Mouse (Mus musculus) lung, embryonic 16.5 days (tissue): Measurements from ENCODE around the gene Cenpf. TPM values are rescaled to one million over a fixed set of nuclear protein-coding genes. Genes with fewer than 3 reads are reported as not detected.

Source experiments
- ATAC-seq: fragments of 200-750 bp; cut with Nextera tagmentation; 2 replicates; pipeline ENCODE4 v1.8.0; 2017; ENCODE audit warnings: low read depth, mild to moderate bottlenecking, moderate library complexity
- H3K27ac ChIP-seq: fragments of 300-500 bp; sonication (generic); 2 replicates; pipeline ENCODE4 v1.5.1; 2014; ENCODE audit warnings: mild to moderate bottlenecking, control low read depth, low read length
- H3K27me3 ChIP-seq: fragments of 300-500 bp; sonication (generic); 2 replicates; pipeline ENCODE4 v1.6.1; 2014; ENCODE audit warnings: low read depth, low read length, mixed read lengths; ENCODE audit not compliant: control insufficient read depth, insufficient read depth
- H3K36me3 ChIP-seq: fragments of 300-500 bp; sonication (generic); 2 replicates; pipeline ENCODE4 v1.6.1; 2014; ENCODE audit warnings: low read length; ENCODE audit not compliant: control insufficient read depth, insufficient read depth
- H3K4me1 ChIP-seq: fragments of 300-500 bp; sonication (generic); replicated peaks from 2 replicates; pipeline ENCODE4 v1.6.1; 2014; ENCODE audit warnings: low read length, mixed read lengths; ENCODE audit not compliant: control insufficient read depth, insufficient read depth
- H3K4me2 ChIP-seq: fragments of 300-500 bp; sonication (generic); 2 replicates; pipeline ENCODE4 v1.6.1; 2014; ENCODE audit warnings: low read depth, low read length, control low read depth
- H3K4me3 ChIP-seq: fragments of 300-500 bp; sonication (generic); 2 replicates; pipeline ENCODE4 v1.5.1; 2014; ENCODE audit warnings: mild to moderate bottlenecking, low read length, control low read depth
- H3K9ac ChIP-seq: fragments of 300-500 bp; sonication (generic); 2 replicates; pipeline ENCODE4 v1.6.1; 2014; ENCODE audit warnings: low read length, control low read depth
- H3K9me3 ChIP-seq: fragments of 300-500 bp; sonication (generic); 2 replicates; pipeline ENCODE4 v1.6.1; 2016; ENCODE audit warnings: low read length; ENCODE audit not compliant: control insufficient read depth
- WGBS: fragments of 180-500 bp; shearing (Covaris S2); extraction: QIAGEN DNeasy Blood & Tissue Kit; methylation state at CpG from one replicate; pipeline ENCODE4 v1.1.7; 2014; 5-methylcytosine and 5-hydroxymethylcytosine counted together
- polyA plus RNA-seq: library from polyadenylated mRNA; unstranded; fragments of >200 nt; fragmentation: Nextera tagmentation; extraction: Ambion mirVana; gene quantifications from 2 replicates; pipeline ENCODE4 v1.2.1, GENCODE M21; 2015

Cenpf gene
- polyA plus RNA-seq, 1 experiment from 2014 or later, result 94.9 TPM

DNA sequence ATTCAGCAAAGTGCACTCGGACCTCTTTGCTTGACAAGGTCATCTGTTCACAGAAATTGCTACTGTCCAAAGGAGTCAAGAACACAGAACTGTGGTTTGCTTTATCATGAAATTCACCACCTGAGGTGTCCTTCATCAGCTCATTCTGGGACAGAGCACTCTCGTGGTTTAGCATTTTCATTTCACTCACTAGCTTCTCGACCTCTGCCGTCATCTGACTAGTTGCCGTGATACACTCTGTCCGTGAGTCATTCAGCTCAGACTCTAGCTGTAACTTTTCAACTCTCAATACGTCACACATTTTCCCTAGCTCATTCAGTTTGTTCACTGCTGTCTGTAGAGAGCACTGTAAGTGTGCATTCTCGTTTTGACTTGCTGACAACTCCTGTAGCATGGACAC, 30.5 kb downstream of the Cenpf start:
- H3K27ac ChIP-seq, result no peak overlapping the region
- H3K4me2 ChIP-seq, result no peak overlapping the region
- no peaks in the 10 kb centered on the region for H3K9me3 ChIP-seq
- peaks cover 52% of the 10 kb centered on the region for H3K36me3 ChIP-seq
- H3K4me1 ChIP-seq, result no peaks in the 10 kb centered on the region
- 86% methylated on average over 8 of the region's 8 CpGs for WGBS
- H3K4me3 ChIP-seq, result no peak overlapping the region
- H3K27me3 ChIP-seq, result no peaks in the 10 kb centered on the region
- no peak for ATAC-seq
- no peak overlapping the region for H3K9ac ChIP-seq

DNA sequence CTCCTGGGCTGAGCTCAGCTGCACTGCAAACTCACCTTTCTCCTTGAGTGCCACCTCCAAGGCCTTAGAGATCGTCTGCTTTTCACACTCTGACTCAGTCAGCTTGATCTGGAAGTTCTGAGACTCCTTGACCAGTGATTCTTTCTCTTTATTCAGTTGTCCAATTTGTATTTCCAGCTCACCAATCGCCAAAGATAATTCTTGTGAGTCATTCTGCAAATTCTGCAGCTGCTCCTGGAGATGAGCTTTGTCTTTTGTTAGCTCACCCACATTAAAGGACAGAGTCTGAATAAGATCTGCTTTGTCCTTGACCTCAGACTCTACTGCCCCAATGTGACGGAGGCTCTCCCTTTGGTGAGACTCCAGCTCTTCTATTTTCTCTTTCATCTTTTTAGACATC, 34.1 kb downstream of the Cenpf start:
- no peak for ATAC-seq
- H3K36me3 ChIP-seq, result peaks cover 60% of the 10 kb centered on the region
- no peaks in the 10 kb centered on the region for H3K9me3 ChIP-seq
- H3K4me1 ChIP-seq, result no peaks in the 10 kb centered on the region
- H3K9ac ChIP-seq, result no peak overlapping the region
- H3K27me3 ChIP-seq, result no peaks in the 10 kb centered on the region
- H3K27ac ChIP-seq, result no peak overlapping the region
- 81% methylated on average over 3 of the region's 3 CpGs for WGBS
- H3K4me2 ChIP-seq, result no peak overlapping the region
- no peak overlapping the region for H3K4me3 ChIP-seq

DNA sequence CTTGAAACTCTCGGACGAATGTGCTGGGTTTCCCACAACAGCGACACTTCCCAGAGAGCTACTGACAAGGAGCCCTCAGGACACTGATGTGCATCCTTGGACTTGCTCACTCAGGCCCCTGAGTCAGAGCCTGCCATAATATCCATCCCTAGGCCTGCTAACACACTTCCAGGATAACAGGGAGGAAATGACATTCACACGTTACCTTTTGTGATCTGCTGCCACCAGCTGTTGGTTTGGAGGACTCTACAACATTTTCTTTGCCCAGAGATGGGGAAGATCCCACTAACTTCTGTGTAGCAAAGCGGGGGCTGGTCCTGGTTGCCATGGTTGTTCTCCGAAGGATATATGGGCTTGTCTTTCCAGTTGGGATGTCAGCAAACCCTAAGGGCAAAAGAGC, 41.3 kb downstream of the Cenpf start:
- H3K9ac ChIP-seq, result no peak overlapping the region
- H3K9me3 ChIP-seq, result no peaks in the 10 kb centered on the region
- no peak overlapping the region for H3K27ac ChIP-seq
- H3K4me1 ChIP-seq, result no peaks in the 10 kb centered on the region
- WGBS, result 85% methylated on average over 6 of the region's 6 CpGs
- no peak for ATAC-seq
- H3K4me2 ChIP-seq, result no peak overlapping the region
- no peak overlapping the region for H3K4me3 ChIP-seq
- peaks cover 51% of the 10 kb centered on the region for H3K36me3 ChIP-seq
- H3K27me3 ChIP-seq, result no peaks in the 10 kb centered on the region

DNA sequence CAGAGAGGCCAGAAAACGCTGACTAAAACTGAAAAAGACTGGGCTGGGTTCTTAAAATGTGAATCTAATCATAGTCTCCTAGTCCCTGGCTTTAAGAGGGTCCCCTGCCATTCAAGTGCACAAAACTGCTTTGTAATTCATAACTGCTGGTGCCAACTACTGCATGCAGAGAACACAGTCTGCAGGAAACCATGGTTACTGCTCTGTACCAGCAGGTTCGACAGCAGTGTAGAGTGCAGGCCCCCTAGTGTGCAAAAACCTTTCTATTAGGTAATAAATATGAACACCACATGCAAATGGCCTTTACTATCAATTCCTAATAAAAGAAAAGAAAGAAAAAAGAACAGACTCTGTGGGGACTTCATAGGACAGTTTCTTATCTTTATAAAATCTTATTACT, 42.5 kb downstream of the Cenpf start:
- Histone ChIP-seq H3K27me3 (no peaks in the 10 kb centered on the region), H3K36me3 (peaks cover 49% of the 10 kb centered on the region), H3K4me1 (no peaks in the 10 kb centered on the region), H3K9ac (no peak overlapping the region), H3K27ac (no peak overlapping the region), H3K4me2 (no peak overlapping the region), H3K4me3 (no peak overlapping the region), H3K9me3 (no peaks in the 10 kb centered on the region)
- ATAC-seq, result no peak
- WGBS, result 74% methylated on average over 2 of the region's 2 CpGs

DNA sequence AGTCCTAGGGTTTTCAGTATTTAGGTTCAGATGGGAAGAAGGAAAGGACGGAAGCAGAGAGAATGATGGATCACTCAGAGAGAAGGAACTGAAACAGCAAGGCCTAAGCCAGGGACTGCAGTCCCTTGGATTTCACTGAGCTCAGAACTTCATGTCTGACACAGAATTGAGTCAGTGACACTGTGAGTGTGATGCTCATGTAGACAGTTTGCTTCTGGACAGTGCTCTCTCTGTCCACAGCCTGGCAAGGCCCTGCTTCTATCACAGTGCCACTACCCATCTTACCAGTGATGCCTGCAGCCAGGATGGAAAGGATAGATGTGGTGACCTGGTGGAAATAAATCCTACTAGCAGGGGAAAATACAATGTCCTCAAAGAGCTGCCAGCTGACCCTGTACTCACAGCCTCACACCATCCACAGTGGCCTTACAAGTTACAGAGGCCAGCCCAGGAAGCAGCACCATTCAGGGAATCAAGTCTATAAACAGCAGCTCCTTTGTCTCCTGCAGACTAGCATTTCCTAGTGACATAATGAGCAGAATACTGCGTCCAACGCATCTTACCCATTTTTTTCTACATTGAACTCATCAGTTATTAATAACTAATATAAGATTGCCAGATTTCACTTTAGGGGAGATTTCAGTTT, 43.1 kb downstream of the Cenpf start:
- no peak overlapping the region for H3K4me3 ChIP-seq
- no peak overlapping the region for H3K9ac ChIP-seq
- WGBS, result 89% methylated on average over 3 of the region's 3 CpGs
- H3K4me1 ChIP-seq, result no peaks in the 10 kb centered on the region
- H3K9me3 ChIP-seq, result no peaks in the 10 kb centered on the region
- no peaks in the 10 kb centered on the region for H3K27me3 ChIP-seq
- H3K36me3 ChIP-seq, result peaks cover 48% of the 10 kb centered on the region
- ATAC-seq, result no peak
- H3K4me2 ChIP-seq, result no peak overlapping the region
- H3K27ac ChIP-seq, result no peak overlapping the region

DNA sequence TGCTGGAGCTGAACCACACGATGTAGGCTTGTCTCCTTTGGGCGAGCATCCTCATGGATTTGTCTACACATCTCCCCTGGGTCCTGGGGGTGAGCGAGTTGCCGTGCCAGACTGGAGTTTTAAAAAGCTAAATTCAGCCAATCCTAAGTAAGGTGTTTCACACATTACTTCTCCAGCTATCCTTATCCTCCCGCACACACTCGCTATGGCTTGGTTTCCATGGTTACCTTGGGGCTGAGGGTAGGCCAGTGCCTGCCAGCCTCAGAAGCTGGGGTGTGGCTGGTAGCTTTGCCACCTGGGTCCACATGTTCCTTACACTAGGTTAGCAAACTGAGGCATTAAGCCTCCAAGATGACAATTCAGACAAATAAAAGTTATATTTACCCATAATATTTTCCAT, 48.3 kb downstream of the Cenpf start:
- no peaks in the 10 kb centered on the region for H3K9me3 ChIP-seq
- H3K9ac ChIP-seq, result no peak overlapping the region
- peaks cover 17% of the 10 kb centered on the region for H3K36me3 ChIP-seq
- H3K27me3 ChIP-seq, result no peaks in the 10 kb centered on the region
- no peak overlapping the region for H3K4me2 ChIP-seq
- no peaks in the 10 kb centered on the region for H3K4me1 ChIP-seq
- WGBS, result 71% methylated on average over 6 of the region's 6 CpGs
- no peak overlapping the region for H3K27ac ChIP-seq
- no peak for ATAC-seq
- no peak overlapping the region for H3K4me3 ChIP-seq

DNA sequence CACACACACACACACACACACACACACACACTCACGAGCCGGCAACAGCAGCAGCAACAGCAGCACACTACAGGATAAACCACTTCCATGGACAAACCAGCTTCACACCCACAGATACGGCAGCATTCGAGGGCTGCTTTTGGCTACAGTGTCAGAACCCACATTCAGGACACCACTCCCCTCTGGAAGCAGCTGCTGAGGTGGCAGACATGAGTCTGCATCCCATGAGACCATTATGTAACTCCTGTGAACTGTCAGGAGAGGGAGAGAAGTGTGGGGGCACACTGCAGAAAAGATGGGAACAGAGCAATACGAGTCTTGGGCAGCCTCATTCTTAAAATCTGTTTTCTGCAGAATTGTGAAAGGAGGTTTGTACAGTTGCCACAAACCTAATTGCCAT, 54.1 kb downstream of the Cenpf start:
- Histone ChIP-seq H3K36me3 (no peaks in the 10 kb centered on the region), H3K4me1 (no peaks in the 10 kb centered on the region), H3K9me3 (no peaks in the 10 kb centered on the region), H3K27ac (no peak overlapping the region), H3K4me3 (no peak overlapping the region), H3K27me3 (no peaks in the 10 kb centered on the region), H3K9ac (no peak overlapping the region), H3K4me2 (no peak overlapping the region)
- ATAC-seq, result no peak
- 46% methylated on average over 5 of the region's 5 CpGs for WGBS

DNA sequence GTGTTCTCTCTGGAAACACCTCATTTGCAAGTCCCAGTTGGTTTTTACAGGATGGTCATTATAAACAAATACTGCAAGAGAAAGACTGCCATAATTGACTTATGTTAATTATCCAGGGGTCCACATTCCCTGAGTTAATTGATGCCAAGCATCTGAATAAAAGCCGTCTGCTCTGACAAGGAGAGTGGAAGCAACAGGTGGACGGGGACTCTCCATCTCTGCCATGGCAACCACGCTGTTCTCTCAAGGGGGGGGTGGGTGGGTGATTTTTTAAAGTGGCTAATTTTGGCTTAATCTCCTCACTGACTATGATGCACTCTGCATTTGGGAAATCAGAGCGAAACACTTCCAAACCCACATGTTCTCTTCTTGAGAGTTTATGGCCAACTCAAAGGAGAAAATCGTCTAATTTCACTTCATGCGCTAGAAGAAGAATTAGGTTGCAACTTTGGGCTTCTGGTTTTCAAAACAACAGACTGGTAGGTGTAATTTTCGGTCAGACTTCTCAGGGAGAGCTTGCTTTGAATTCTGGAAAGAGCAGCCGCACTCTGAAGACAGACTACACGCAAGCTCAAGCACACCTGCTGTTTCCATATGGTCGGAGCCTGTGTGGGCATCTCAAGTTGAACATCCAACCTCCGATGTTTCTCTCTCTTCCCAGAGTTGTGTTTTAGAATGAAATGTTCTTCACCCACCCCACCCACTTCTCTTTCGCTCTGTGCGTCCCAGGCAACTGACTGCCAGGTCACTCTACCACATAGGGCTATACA, 55.8 kb downstream of the Cenpf start:
- Histone ChIP-seq H3K4me2 (no peak overlapping the region), H3K36me3 (no peaks in the 10 kb centered on the region), H3K4me1 (no peaks in the 10 kb centered on the region), H3K9me3 (no peaks in the 10 kb centered on the region), H3K4me3 (no peak overlapping the region), H3K9ac (no peak overlapping the region), H3K27ac (no peak overlapping the region), H3K27me3 (no peaks in the 10 kb centered on the region)
- 79% methylated on average over 13 of the region's 13 CpGs for WGBS
- no peak for ATAC-seq

DNA sequence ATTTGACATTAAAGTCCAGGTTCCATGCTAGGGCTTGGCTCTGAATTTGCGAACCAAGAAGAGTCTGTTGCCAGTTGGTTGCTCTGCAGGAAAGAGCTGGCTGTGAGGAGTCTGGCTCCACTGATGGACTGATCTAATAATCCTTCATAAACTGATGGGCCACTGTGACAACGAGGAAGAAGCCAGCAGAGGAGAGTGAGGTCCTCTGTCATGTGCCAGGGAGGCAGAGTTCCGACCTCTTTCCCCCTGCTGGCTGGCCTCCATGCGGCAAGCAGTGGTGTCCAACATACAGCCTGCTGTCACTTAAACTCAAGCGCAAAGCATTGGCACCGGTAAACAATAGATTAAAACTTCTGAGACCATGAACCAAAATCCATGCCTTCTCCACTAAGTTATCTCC, 57.9 kb downstream of the Cenpf start:
- Histone ChIP-seq H3K4me3 (no peak overlapping the region), H3K27me3 (no peaks in the 10 kb centered on the region), H3K36me3 (no peaks in the 10 kb centered on the region), H3K9me3 (no peaks in the 10 kb centered on the region), H3K4me1 (no peaks in the 10 kb centered on the region), H3K9ac (no peak overlapping the region), H3K4me2 (no peak overlapping the region), H3K27ac (no peak overlapping the region)
- ATAC-seq, result no peak
- WGBS, result 68% methylated on average over 6 of the region's 6 CpGs
